Mouse (Mus musculus) erythroblast, embryonic 14.5 days (primary cell): ENCODE data around the gene Uqcc3.

Source experiments
- GATA1 ChIP-seq: IDR thresholded peaks from 2 replicates; pipeline ENCODE4 v1.6.1; 2012; ENCODE audit warnings: low read length, inconsistent platforms, mixed read lengths
- TAL1 ChIP-seq: IDR thresholded peaks from 3 replicates; pipeline ENCODE4 v1.6.1; 2012; ENCODE audit warnings: low read length, inconsistent platforms, mixed read lengths

DNA sequence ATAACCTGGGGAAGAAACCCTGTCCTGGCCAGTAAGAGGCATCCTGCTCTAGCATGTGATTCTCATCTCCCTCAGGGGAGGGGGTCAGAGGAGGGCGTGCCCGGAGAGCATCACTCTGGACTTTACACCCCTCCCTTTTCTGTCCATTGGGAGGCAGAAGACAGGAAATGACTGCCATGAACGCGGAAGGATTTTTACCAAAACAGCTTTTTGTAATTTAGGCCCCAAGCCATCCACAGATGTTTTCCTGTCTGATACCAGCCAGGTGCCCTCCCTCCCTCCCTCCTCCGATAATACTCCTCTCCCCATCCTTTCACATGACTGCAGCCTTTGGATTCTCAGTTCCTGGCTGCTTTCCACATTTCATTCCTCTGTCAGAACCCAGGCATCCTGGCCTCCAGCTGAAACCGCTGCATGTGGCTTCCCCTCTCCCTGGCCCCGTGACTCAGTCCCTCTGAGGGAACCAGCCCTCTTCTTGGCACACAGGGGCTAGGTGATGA, 30.3 kb downstream of the Uqcc3 start, which contains the start of gene Lrrn4cl:
- TF ChIP-seq TAL1 (no peak), GATA1 (no peak)
